Mouse (Mus musculus) yolk sac, embryonic 10.5 days (tissue): Measurements from ENCODE around the gene Ccdc85a.
"Not testable (repeated sequence)": the region's sequence is repeated elsewhere in the genome, so short reads cannot be mapped to it uniquely, and the experiment has no call there.

Experiments used
- DNase-seq: peaks from one replicate; pipeline ENCODE4 v3.0.0-alpha.2; 2017; ENCODE audit warnings: low spot score

Ccdc85a gene

GRCm38 (mm10) chr11:28422451-28423231 is 161.5 kb downstream of the Ccdc85a start:
- DNase-seq = no peak

- DNase-seq = no peak
These were observed 168.3 kb downstream of the Ccdc85a start for GRCm38 (mm10) chr11:28415841-28416240.

GRCm38 (mm10) chr11:28409880-28410279 is 174.2 kb downstream of the Ccdc85a start:
- not testable (repeated sequence) for DNase-seq

- DNase-seq = no peak
These were observed 187.0 kb downstream of the Ccdc85a start for GRCm38 (mm10) chr11:28397166-28397565.

DNA sequence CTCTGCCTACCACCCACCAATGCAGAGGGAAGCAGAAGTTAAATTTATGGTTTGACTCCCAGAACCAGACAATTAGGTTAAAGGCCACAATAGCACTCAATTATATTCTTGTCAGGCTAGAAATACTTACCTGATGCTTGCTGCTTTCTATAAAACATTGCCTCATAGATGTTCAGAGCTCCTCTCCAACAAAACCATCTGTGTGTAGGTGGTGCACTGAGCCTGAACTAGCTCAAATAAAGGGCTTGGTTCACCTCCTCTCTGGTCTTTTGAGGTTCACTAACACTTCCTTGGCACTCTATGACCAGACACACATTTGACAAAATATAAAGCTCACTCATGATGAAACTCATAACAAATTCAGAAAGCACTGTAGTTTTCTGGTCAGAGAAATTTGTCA is 208.2 kb downstream of the Ccdc85a start:
- no peak for DNase-seq

- no peak for DNase-seq
These were observed 209.5 kb downstream of the Ccdc85a start for GRCm38 (mm10) chr11:28374636-28375035.

DNA sequence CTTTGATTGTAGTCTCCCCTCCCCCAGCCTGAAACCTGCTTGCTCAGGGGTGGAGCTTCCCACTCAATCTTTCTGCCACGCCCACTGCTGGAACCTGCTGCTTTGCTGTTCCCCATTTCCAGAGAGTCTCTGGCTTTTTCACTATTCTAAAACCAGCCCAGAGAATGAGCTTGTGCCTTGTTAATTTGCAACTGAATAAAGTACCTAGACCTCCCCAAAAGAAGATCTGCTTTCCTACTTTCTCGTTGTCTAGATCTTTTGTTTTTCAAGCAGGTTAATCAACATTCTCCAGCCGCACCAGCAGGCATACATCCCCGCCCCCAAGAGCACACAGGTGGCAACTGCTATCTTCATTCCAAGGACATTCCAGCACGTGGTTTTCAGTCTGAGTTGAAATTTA is 212.7 kb downstream of the Ccdc85a start:
- DNase-seq = not testable (repeated sequence)

- no peak for DNase-seq
These were observed 218.2 kb downstream of the Ccdc85a start for GRCm38 (mm10) chr11:28365929-28366244.

DNA sequence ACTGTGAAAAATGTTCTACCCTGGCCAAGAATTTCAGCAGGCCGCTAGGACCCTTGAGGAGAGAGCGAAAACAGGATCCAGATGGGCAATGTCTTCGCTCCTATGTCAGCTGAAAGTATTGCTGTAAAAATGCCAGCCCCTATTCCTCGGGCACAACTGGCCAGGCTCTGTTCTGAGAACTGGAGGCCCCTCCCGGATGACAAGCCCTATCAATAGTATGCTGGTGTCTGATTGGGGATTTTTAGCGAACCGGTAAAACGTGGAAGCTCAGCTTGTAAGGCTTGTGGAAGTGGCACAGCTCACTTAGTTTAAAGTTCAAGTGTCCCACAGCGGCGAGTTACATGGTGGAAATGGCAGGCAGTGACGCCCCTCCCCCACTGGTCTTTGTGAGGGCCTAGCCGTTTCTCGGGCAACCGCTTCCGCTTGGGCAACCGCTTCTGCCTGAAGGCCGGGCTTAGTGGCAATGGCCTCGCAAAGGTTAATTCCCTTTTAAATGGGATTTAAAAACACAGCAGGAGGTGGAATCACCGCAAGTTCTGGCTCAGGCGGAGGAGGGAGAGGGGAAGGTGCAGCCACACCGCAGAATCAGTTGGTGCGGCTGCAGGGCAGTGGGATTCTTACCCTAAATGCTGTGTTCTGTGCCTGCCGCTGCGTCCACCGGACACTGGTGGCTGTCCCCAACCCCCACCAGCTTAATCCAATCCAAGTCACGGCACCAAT is 218.8 kb downstream of the Ccdc85a start:
- peak; percentile 69 for DNase-seq

GRCm38 (mm10) chr11:28343465-28343864 is 240.7 kb downstream of the Ccdc85a start:
- no peak for DNase-seq

DNA sequence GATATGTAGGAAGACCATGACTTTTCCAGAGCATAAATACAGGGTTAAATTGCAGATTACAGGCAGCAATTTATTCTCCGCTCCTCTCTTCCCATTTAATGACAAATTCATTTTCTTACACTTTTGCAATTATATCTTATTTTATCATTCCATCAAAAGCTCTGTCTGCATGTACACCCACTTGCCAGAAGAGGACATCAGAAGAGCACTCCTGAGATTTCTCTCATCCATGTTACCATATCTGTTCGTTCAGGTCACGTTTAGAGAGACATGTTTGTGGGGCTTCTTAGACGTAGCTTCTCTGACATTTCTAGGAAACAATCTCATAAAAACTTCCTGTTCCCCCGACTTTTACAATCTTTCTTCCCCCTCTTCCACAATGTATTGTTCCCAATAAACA is 242.2 kb downstream of the Ccdc85a start:
- DNase-seq = no peak

DNA sequence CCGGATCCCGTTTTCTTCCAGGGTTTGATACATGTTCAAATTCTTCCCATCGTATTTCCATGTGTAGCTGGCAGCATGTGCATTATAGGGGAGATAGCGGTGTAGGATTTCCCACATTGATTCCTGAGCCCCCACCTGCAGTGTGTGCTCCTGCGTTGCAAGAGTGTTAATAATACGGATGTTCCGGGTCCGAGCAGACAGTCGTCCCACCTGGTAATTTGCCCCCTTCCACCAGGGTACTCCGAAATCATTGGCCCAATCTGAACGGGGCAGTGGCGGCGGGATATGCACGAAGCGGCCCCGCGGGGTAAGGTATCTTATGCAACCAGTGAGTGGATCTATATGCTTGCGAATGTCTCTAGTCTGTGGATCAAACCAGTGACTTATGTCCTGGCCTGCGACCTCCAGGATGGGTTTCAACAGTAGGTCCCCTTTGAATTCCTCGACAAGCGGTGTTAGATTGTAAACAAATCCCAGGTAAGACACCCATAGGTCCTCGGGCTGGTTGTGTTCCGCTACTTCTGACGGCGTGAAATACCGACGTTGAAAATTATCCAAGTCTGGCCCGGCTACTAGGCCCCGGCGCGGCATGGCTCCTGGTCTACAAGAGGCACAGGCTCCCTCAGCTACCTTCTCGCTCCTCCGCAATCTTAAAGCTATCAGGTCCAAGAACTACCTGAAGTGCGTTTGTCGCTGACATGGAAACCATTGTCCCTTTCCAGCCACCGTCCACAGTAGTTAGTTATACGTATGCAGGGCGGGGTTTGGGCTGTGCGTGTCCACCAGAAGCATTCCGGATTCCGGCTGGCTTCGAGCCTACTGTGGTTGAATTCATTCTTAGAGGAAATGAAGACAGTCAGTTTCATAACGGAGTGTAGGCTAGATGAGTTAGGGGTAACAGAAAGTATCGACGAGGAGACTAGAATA is 244.6 kb downstream of the Ccdc85a start, which contains the start of gene Gm6685:
TSS of gene Gm6685 (minus strand) at position 644 of the 927 bp plus-strand sequence.
- DNase-seq = peak; percentile 9
